Mouse (Mus musculus): ENCODE measurements at regions not wholly inside any gene's neighbourhood (a gene's known extent, or its start where the extent isn't known, plus 50 kb on each side); places are given as distances from the start of the nearest gene placed in this dataset.

DNA sequence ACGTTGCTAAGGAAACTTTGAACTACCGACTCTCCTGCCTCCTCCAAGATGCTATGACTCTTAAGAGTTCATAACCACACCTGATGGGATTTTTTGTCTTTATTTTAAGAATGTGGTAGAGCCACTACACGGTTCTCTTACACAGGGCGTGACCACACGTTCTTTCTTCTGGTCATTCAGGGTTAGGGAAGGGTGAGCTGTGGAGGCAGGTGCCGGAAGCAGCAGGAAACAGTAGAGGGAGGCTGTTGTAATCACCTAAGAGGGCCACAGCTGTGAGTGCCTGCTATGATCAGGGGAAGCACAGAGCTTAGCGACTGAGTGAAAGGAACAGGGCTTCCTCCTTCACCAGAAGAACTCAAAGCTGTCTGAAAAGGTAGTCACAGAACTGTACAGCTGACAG is 50.6 kb upstream of the Larp1 start:
- Histone ChIP-seq H3K4me3 (no peak overlapping the region), H3K9ac (no peak overlapping the region), H3K9me3 (no peaks in the 10 kb centered on the region), H3K27ac (no peak overlapping the region), H3K27me3 (no peaks in the 10 kb centered on the region), H3K4me1 (peaks cover 4% of the 10 kb centered on the region; the same call in 1 of the 2 replicates), H3K4me2 (replicated peaks) (no peak overlapping the region), H3K36me3 (no peaks in the 10 kb centered on the region)
- 69% methylated on average over 7 of the region's 7 CpGs for WGBS
- ATAC-seq (ENCODE audit: low FRiP score, low read depth): no peak

- ATAC-seq (ENCODE audit: low FRiP score, low read depth): no peak
- no peak overlapping the region for H3K4me3 ChIP-seq
- 87% methylated on average over 9 of the region's 9 CpGs for WGBS
- H3K9me3 ChIP-seq: no peaks in the 10 kb centered on the region
- H3K36me3 ChIP-seq: no peaks in the 10 kb centered on the region
- H3K9ac ChIP-seq: no peak overlapping the region
- H3K27ac ChIP-seq: no peak overlapping the region
- no peaks in the 10 kb centered on the region for H3K27me3 ChIP-seq
- H3K4me2 ChIP-seq (replicated peaks): no peak overlapping the region
- H3K4me1 ChIP-seq: peaks cover under 1% of the 10 kb centered on the region; the same call in 1 of the 2 replicates
Observed at GRCm38 (mm10) chr11:57956909-57957308, 52.0 kb upstream of the Larp1 start.

DNA sequence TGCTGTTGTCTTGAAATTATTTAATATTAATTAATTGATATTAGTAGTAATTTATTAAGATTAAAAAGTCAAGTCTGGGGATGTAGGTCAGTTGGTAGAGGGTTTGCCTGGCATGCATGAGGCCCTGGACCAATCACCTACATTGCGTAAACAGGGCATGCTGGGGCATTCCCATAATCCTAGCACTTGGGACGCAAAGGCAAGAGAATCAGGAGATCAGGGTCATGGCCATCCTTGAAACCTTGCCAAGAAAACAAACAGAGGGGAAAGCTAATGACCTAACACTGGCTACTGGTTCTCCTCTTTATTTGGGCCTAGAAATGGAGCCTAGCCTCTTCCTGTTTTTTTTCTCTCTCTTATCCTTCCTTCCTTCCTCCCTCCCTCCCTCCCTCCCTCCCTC is 52.8 kb upstream of the Larp1 start:
- Histone ChIP-seq H3K27me3 (no peaks in the 10 kb centered on the region), H3K9me3 (no peaks in the 10 kb centered on the region), H3K27ac (no peak overlapping the region), H3K4me2 (replicated peaks) (no peak overlapping the region), H3K36me3 (no peaks in the 10 kb centered on the region), H3K9ac (no peak overlapping the region), H3K4me3 (no peak overlapping the region), H3K4me1 (no peaks in the 10 kb centered on the region)
- WGBS: 83% methylated on average over 2 of the region's 2 CpGs
- ATAC-seq (ENCODE audit: low FRiP score, low read depth): no peak

DNA sequence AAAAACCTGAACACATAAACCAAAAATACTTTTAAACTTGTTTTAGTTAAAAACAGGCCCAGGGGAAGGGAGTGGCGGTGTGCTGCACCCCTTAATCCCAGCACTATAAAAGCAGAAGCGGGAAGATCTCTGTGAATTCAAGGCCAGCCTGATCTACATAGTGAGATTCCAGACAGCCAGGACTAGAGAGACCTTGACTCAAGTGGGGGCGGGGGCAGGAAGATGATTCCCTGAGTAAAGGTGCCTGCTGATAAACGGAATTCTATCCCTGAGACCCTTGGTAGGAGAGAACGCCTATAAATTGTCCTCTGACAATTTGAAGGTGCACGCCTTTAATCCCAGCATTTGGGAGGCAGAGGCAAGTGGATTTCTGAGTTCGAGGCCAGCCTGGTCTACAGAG is 53.4 kb upstream of the Larp1 start:
- WGBS: 88% methylated on average over 7 of the region's 7 CpGs
- Histone ChIP-seq H3K27me3 (no peaks in the 10 kb centered on the region), H3K27ac (no peak overlapping the region), H3K36me3 (no peaks in the 10 kb centered on the region), H3K4me1 (no peaks in the 10 kb centered on the region), H3K9me3 (no peaks in the 10 kb centered on the region), H3K4me2 (replicated peaks) (no peak overlapping the region), H3K4me3 (no peak overlapping the region), H3K9ac (no peak overlapping the region)
- ATAC-seq (ENCODE audit: low FRiP score, low read depth): no peak

- Histone ChIP-seq H3K27me3 (no peaks in the 10 kb centered on the region), H3K9ac (no peak overlapping the region), H3K27ac (no peak overlapping the region), H3K4me3 (no peak overlapping the region), H3K9me3 (no peaks in the 10 kb centered on the region), H3K36me3 (no peaks in the 10 kb centered on the region), H3K4me2 (replicated peaks) (no peak overlapping the region), H3K4me1 (no peaks in the 10 kb centered on the region)
- WGBS: 60% methylated on average over 10 of the region's 10 CpGs
- no peak for ATAC-seq (ENCODE audit: low FRiP score, low read depth)
Observed at GRCm38 (mm10) chr11:57954510-57955184, 54.2 kb upstream of the Larp1 start.

GRCm38 (mm10) chr11:57953694-57954093 is 55.2 kb upstream of the Larp1 start:
- no peaks in the 10 kb centered on the region for H3K36me3 ChIP-seq
- H3K4me1 ChIP-seq: no peaks in the 10 kb centered on the region
- H3K4me2 ChIP-seq (replicated peaks): no peak overlapping the region
- no peaks in the 10 kb centered on the region for H3K27me3 ChIP-seq
- no peak for ATAC-seq (ENCODE audit: low FRiP score, low read depth)
- H3K4me3 ChIP-seq: no peak overlapping the region
- H3K27ac ChIP-seq: no peak overlapping the region
- H3K9me3 ChIP-seq: no peaks in the 10 kb centered on the region
- 45% methylated on average over 7 of the region's 7 CpGs for WGBS
- 0 out of 2 replicates have a peak overlapping the region, but pooled peaks have one; percentile 13 for H3K9ac ChIP-seq

DNA sequence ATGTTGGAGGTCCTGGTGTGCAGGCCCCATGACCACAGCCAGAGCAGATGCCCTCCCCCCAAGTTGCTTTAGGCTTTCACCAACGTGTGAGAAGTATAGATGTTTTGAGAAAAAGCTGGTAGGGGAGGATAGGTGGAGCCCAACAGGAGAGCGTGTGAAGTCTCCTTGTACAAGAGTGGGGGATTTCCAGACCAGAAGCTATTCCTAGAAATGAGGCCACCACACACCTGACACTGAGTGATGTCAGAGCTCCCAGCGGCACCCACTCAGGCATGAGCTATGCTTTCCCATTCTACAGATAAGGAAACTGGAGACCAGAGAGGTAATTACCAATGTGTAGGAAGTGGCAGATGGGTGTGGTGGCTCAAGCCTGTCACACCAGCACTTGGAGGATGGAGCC is 56.2 kb upstream of the Larp1 start:
- Histone ChIP-seq H3K4me2 (replicated peaks) (no peak overlapping the region), H3K36me3 (no peaks in the 10 kb centered on the region), H3K4me1 (no peaks in the 10 kb centered on the region), H3K9me3 (no peaks in the 10 kb centered on the region), H3K27ac (no peak overlapping the region), H3K27me3 (no peaks in the 10 kb centered on the region), H3K4me3 (no peak overlapping the region), H3K9ac (no peak overlapping the region)
- 69% methylated on average over 3 of the region's 3 CpGs for WGBS
- ATAC-seq (ENCODE audit: low FRiP score, low read depth): no peak

DNA sequence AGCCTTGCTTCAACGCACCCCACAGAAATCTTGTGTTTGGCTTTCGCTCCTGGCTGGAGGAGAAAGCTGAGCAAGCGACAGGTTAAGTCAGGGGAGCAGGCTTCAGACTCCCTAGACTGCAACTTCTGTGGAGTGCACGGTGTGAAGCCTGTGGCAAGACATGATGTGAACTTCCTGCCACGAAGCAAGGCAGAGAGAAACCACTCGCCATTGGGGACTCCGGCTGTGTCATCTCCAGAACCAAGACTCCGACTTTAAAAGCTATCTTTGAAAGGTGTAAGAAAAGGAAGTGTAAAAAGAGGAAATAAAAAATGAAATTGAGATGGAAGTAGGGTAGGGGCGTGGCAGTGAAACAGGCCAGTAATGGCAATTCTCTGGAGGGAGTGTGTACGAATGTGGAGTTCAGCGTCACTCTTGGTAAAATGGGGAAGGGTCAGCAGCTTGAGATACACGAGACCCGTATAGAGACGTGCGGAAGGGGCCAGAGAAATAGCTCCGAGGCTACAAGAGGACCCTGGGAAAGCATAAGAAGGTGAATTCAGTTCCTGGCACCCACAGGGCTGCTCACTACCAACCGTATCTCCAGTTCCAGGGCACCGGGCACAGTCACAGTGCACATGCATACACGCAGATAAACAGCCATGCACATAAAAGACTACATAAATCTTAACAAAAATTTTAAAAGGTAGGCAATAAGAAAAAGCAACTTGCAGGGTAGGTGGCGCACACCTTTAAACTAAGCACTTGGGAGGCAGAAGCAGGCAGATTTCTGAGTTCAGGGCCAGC is 57.1 kb upstream of the Larp1 start:
- H3K9me3 ChIP-seq: no peaks in the 10 kb centered on the region
- H3K4me3 ChIP-seq: no peak overlapping the region
- no peak for ATAC-seq (ENCODE audit: low FRiP score, low read depth)
- no peaks in the 10 kb centered on the region for H3K4me1 ChIP-seq
- WGBS: 82% methylated on average over 20 of the region's 20 CpGs
- no peaks in the 10 kb centered on the region for H3K27me3 ChIP-seq
- H3K9ac ChIP-seq: no peak overlapping the region
- H3K36me3 ChIP-seq: no peaks in the 10 kb centered on the region
- H3K4me2 ChIP-seq (replicated peaks): no peak overlapping the region
- no peak overlapping the region for H3K27ac ChIP-seq

DNA sequence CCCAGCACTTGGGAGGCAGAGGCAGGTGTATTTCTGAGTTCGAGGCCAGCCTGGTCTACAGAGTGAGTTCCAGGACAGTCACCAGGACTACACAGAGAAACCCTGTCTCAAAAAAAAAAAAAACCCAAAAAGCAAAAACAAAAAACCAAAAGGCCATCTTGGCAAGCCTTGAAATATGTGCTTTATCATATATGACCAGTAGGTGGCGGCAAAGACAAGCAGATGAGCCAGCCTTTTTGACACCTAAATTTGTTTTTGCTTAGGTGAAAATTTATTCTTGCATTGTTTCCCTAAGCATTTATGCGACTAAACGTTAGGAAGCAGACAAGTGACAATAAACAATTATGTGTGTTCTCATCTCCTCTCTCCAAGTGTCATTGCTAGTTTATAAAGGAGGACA is 57.9 kb upstream of the Larp1 start:
- H3K9ac ChIP-seq: no peak overlapping the region
- no peaks in the 10 kb centered on the region for H3K9me3 ChIP-seq
- no peak overlapping the region for H3K4me3 ChIP-seq
- H3K4me2 ChIP-seq (replicated peaks): no peak overlapping the region
- 1% methylated on average over 4 of the region's 4 CpGs for WGBS
- ATAC-seq (ENCODE audit: low FRiP score, low read depth): no peak
- H3K36me3 ChIP-seq: no peaks in the 10 kb centered on the region
- no peaks in the 10 kb centered on the region for H3K27me3 ChIP-seq
- no peaks in the 10 kb centered on the region for H3K4me1 ChIP-seq
- H3K27ac ChIP-seq: no peak overlapping the region

- WGBS: 60% methylated on average over 9 of the region's 9 CpGs
- ATAC-seq (ENCODE audit: low FRiP score, low read depth): no peak
- Histone ChIP-seq H3K4me1 (no peaks in the 10 kb centered on the region), H3K27ac (no peak overlapping the region), H3K36me3 (no peaks in the 10 kb centered on the region), H3K4me2 (replicated peaks) (no peak overlapping the region), H3K9ac (no peak overlapping the region), H3K9me3 (no peaks in the 10 kb centered on the region), H3K4me3 (no peak overlapping the region), H3K27me3 (no peaks in the 10 kb centered on the region)
Observed at GRCm38 (mm10) chr11:57949067-57949466, 59.8 kb upstream of the Larp1 start.

- H3K36me3 ChIP-seq: no peaks in the 10 kb centered on the region
- no peak overlapping the region for H3K9ac ChIP-seq
- WGBS: 73% methylated on average over 4 of the region's 4 CpGs
- H3K27me3 ChIP-seq: no peaks in the 10 kb centered on the region
- no peak overlapping the region for H3K4me3 ChIP-seq
- no peak overlapping the region for H3K27ac ChIP-seq
- H3K4me2 ChIP-seq (replicated peaks): no peak overlapping the region
- no peaks in the 10 kb centered on the region for H3K4me1 ChIP-seq
- no peaks in the 10 kb centered on the region for H3K9me3 ChIP-seq
- no peak for ATAC-seq (ENCODE audit: low FRiP score, low read depth)
Observed at GRCm38 (mm10) chr11:57947347-57947746, 61.5 kb upstream of the Larp1 start.

GRCm38 (mm10) chr11:57934391-57934850 is 74.4 kb upstream of the Larp1 start:
- peak overlapping the region; percentile 30 for H3K4me3 ChIP-seq
- no peaks in the 10 kb centered on the region; the same call in 1 of the 2 replicates for H3K9me3 ChIP-seq
- peak overlapping the region; percentile 65 for H3K9ac ChIP-seq
- WGBS: 14% methylated on average over 13 of the region's 13 CpGs
- ATAC-seq (ENCODE audit: low FRiP score, low read depth): peak; percentile 68
- H3K27me3 ChIP-seq: peaks cover 17% of the 10 kb centered on the region
- no peak overlapping the region for H3K27ac ChIP-seq
- peak overlapping the region; percentile 61 for H3K4me2 ChIP-seq (replicated peaks)
- peaks cover 23% of the 10 kb centered on the region for H3K4me1 ChIP-seq
- no peaks in the 10 kb centered on the region for H3K36me3 ChIP-seq

Measured in limb, embryonic 13.5 days (tissue).